Mouse (Mus musculus): ENCODE data around the gene Kmt2d.
A peak's percentile ranks its signal among the peaks of the same experiment; 100 is the strongest.

The Kmt2d gene

DNA sequence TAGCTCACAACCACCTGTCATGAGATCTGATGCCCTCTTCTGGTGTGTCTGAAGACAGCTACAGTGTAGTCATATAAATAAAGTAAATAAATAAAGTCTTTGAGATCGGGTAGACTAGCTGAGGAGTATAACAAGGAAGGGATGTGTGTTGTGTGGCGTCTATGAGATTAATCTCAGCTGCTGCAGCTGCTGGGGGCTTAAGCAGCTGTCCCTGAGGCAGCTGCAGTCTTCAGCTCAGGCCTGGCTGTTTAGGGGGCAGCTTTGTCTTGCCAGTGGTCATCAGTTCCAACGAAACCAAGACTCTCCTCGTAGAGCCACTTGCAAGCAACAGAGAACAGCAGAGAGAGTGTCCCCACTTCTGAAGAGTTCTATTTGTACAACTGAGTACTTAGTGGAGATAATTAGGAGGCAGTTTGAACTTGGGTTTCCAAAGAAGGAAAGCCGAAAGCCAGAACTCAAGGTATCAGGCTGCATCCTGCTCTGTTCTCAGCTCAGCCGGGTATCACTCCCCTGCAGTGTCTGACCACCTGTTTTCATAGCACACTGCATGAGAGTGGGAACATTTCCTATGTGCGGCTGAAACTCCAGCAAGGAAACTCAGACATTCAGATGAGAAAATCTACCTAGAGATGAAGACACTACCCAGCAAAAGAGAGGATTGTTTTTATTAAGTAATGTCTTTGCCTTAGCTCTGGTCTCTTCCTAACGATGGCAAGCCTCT is 15.8 kb upstream of the Kmt2d start:
- DNase-seq = no peak

DNA sequence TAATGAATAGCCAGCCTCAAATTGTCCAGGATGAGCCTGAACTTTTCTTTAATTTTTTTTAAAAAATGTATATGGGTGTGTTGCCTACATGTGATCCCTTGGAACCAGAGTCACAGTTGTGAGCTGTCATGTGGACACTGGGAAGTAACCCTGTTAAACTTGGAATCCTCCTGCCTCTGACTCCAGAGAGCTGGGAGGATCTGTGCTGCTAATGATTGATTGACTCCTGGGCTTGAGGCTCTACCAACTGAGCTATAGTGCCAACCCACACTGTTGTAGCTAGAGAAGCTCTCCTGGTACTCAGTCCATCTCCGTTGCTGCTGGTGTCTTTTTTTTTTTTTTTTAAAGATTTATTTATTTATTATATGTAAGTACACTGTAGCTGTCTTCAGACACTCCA is 13.1 kb upstream of the Kmt2d start:
- no peak for DNase-seq

GRCm38 (mm10) chr15:98883661-98884060 is 12.7 kb upstream of the Kmt2d start:
- no peak for DNase-seq

GRCm38 (mm10) chr15:98881656-98882008 is 10.6 kb upstream of the Kmt2d start:
- no peak for DNase-seq

DNA sequence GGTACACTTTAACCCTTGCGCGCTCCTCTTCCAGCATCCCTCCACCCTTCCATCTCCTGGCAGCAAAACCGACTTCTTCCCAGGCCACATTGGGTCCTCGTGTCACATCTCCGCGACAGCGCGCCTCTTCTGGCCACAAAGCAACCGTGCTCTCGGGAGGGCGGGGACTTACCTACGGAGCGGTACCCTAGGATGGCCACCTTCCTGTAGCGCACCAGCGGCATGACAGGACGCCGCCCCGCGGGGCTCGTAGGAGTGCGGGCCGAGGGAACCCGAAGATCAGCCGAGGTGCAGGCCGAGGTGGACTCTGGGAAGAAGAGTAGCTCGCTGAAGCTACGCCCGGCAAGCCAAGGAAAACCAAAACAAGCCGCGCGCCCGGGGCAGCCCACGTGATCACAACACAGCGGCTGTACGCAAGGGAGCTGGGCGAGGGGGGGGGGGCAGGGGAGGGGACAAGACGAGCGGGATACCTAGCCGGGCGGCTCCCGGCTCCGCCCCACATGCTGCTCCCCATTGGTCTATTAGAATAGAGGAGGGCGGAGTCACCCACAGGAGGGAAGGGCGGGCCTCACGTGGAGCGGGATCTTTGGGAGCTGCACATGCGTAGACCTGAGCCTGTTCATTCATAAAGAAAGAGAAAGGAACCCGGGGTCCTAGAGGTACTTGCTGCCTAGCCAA is 10.1 kb upstream of the Kmt2d start:
- DNase-seq = peak; percentile 94 to 97

- peak; percentile 89 to 96 for DNase-seq
Measured at GRCm38 (mm10) chr15:98877331-98877730, 6.3 kb upstream of the Kmt2d start.

DNA sequence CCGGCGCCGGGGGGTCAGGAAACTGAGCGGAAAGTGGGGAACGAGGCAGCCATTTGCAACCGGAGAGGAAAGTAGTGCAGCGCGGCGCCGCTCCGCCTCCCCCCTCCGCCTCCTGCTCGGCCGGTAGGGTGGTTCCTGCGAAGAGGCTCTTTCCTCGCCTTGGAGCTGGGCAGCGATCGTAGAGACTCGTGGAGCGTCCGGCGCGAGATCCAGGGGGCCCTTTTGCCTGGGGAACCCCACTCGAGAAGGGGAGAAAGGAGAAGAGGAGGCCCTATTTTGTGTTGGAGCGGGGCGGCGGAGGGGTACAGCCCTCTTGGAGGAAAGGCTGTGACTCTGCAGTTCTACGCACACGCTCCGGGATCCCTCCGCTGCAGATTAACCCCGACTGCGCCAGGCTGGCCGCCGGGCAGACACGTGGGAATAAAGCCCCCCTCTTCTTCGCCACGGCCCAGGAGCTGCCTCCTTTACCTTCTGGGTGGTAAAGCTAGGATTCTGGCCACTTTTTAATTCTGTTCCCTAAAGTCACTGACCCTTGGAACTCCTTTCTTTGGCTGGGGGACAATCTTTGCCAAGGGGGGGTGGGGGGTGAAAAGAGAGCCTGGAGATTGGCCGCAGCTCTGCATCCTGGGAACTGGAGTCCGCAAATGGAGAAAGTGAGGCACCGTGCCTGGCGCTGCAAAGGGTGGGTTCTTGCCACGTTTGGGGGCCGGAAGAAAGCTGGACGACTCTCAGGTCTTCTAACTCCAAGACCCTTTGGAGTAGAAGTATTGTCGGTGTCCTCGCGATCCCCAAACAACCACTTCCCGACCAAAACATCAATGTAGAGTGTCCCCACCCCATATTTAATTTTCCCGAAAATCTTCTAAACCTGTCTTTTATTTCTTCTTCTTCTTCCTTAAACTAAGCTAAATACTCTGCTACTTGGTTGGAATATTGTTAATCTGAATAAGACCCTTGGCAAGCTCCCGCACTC is 1.2 kb upstream of the Kmt2d start:
- DNase-seq = peak; percentile 95 to 97

GRCm38 (mm10) chr15:98870179-98871069 is 580 bp downstream of the Kmt2d start:
- peak; percentile 82 to 89 for DNase-seq

DNA sequence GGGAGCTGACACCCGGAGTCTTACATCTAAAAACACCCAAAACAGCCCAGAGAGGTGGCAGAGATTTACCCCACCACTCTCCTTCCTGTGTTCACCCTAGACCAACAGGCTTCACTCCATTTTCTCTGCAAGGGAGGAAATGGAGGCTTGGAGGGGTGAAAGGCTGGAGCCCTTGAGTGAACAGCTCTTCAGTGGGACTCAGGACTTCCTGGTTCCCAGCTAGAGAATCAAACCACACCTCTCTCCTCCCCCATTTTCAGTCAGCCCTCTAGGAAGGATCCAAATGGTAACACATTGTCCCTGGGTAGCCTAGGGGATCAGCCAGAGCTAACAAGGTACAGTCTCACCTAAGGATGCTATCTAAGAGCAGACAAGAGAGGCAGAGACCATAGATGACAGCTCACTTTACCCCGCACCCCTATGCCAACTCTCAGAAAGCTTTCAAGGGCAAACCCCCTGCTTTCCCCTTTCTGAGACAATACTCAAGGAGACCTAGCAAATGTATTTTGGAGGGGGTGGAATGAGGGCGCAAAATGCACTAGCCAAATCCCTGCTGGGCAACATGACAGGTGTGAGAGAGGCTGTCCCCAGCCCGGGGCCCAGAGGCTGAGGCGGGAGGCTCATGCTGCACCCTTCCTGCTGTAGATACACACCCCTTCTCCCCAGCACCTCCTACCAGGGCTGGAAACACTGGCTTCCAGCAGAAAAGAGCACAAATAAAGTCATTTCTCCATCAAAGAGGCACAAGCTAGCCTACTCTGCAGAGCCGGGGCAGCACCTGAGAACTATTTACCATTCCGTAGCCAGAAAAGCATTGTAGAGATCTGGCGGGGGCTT is 1.4 kb downstream of the Kmt2d start:
- peak in 1 of 2 experiments; percentile 40 for DNase-seq

- no peak for DNase-seq
Measured at GRCm38 (mm10) chr15:98868346-98869063, 2.5 kb downstream of the Kmt2d start.

- DNase-seq = peak; percentile 54 to 58
Measured at GRCm38 (mm10) chr15:98867321-98867720, 3.7 kb downstream of the Kmt2d start.

DNA sequence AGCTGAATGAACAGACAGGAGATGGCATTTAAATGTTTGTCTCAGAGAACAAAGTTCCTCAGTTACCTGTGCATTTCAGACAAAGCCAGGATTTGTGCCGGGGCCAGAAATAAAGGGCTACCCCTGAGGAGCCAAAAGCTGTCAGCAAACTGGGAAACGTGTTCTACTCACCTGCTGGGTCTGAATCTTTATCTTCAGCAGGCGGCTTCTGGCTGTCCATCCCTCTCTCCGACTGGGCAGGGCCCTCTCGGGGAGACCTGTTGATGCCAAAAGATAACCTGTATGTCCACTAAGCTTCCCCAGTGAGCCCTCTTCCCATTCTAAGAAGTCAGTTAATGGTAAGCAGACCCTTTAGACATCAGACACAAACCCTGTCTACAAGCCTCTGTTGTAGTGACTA is 4.5 kb downstream of the Kmt2d start:
- DNase-seq = no peak

DNA sequence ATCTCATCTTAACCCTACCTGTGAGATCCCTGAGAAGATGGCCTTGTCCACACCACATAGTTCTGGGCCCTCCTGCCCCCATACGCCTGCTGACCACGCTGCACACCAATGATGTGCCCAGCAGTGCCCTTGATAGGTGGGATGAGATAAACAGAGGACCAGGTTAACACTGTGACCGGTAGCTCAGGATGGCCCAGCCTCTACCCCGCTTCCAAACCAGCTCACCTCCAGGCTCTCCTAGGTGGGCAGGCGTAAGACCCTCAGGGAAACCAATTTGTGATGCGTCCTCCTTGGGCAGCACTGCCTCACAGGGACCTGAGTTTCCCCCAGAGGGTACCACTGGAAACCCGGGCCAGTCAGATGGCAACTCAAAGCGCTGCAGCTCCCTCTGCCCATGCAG is 5.2 kb downstream of the Kmt2d start:
- no peak for DNase-seq

DNA sequence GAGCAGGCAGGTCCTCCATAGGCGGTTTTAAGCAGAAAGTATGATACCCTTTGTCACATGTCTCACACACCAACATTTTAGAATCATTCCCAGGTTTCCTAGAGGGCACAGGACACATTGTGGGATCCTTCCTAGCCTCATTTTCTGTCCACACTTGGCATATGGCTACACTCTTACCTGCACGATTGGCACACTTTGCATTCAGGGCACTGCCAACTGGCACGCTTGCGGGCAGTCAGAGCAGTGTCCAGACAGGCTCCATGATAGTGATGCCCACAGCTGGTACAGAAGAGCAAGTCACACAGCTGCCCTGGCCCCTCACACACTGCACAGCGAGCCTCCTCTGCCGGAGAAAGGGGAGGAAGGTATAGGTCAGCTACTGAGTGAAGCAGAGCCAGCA is 6.1 kb downstream of the Kmt2d start:
- DNase-seq = no peak

DNA sequence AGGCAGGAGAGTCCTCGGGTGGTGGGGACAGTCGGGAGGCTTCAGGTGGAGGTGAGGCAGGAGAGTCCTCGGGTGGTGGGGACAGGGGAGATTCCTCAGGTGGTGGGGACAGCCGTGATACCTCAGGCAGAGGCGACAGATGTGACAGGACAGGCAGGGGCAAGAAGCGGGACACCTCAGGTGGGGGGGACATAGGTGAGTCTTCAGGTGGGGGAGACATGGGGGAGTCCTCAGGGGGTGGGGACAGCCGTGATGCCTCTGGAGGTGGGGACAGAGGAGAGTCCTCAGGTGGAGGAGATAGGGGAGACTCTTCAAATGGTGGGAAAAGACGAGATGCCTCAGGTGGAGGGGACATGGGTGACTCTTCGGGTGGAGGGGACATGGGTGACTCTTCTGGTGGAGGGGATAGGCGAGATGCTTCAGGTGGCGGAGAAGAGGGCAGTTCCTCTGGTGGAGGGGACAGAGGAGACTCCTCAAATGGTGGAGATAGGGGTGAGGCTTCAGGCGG is 7.5 kb downstream of the Kmt2d start:
- DNase-seq = no peak

GRCm38 (mm10) chr15:98861701-98862410 is 9.1 kb downstream of the Kmt2d start:
- no peak for DNase-seq

GRCm38 (mm10) chr15:98860921-98861320 is 10.1 kb downstream of the Kmt2d start:
- no peak for DNase-seq

DNA sequence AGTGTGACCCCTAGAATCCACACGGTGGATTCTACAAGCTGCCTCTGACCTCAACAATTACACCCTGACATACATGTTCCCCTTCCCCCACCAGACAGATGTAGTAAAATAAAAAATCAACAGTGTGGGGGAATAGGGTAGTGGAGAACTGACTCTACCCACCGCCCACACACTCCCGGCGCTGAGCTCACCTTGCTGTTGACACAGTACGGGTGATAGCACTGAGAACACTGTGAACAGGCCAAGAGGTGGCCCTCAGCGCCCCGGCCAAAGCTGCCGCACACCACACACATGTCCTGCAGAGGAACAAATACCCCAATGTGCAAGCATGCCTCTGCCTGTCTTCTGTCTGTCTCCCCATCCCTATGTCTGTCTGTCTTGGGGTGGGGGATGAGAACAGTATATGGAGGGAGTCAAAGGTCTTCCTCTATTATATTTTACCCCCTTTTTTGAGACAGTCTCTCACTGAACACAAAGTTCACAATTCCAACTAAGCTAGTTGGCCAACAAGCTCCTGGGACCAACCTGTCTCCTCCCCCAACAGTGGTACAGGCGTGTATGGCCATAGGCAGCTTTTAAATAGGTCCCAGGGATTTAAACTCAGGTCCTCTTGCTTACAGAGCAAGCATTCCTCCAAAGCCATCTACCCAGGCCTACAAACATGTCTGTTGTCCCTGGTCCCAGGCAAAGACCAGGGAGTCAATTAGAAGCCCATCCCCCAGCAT is 11.5 kb downstream of the Kmt2d start:
- no peak for DNase-seq

- no peak for DNase-seq
Measured at GRCm38 (mm10) chr15:98854214-98854613, 16.8 kb downstream of the Kmt2d start.

Measured in cerebellum, postnatal 10 days (tissue).